Mouse (Mus musculus) liver, embryonic 14.5 days (tissue): ENCODE results near the gene Krtap10-4. TPM values are rescaled to one million over a fixed set of nuclear protein-coding genes. Genes with fewer than 3 reads are reported as not detected.

Source experiments
- ATAC-seq: fragments of 200-750 bp; cut with Nextera tagmentation; 2 replicates; pipeline ENCODE4 v1.8.0; 2017; ENCODE audit warnings: moderate number of reproducible peaks, mild to moderate bottlenecking, moderate library complexity; ENCODE audit not compliant: insufficient read depth
- DNase-seq, 3 experiments: peaks; one replicate each; pipeline ENCODE4 v3.0.0-alpha.2; 2012 to 2013; ENCODE audit warnings: low read depth in 3 of 3, low spot score in 3 of 3
- H3K27ac ChIP-seq: fragments of 300-500 bp; sonication (generic); 2 replicates; pipeline ENCODE4 v1.5.1; 2014; ENCODE audit warnings: moderate library complexity, mild to moderate bottlenecking, control low read depth, inconsistent platforms
- H3K27me3 ChIP-seq: fragments of 300-500 bp; sonication (generic); 2 replicates; pipeline ENCODE4 v1.6.1; 2014; ENCODE audit warnings: mild to moderate bottlenecking, low read length, moderate library complexity; ENCODE audit not compliant: control insufficient read depth, insufficient read depth
- H3K36me3 ChIP-seq: fragments of 300-500 bp; sonication (generic); replicated peaks from 2 replicates; pipeline ENCODE4 v1.6.1; 2014; ENCODE audit warnings: low read depth; ENCODE audit not compliant: control insufficient read depth, insufficient read depth
- H3K4me1 ChIP-seq, 2 experiments: fragments of 200-500 bp in 1 of 2; fragments of 300-500 bp in 1 of 2; sonication (generic) in 1 of 2; replicated peaks; 2 replicates each; pipeline ENCODE4 v1.6.1; 2012 to 2014; ENCODE audit warnings: antibody characterized with exemption in 1 of 2, inconsistent platforms in 1 of 2, low read length in 1 of 2; ENCODE audit not compliant: control insufficient read depth in 2 of 2, insufficient read depth in 2 of 2
- H3K4me2 ChIP-seq: fragments of 300-500 bp; sonication (generic); 2 replicates; pipeline ENCODE4 v1.6.1; 2014; ENCODE audit warnings: low read depth, mild to moderate bottlenecking, control low read depth, moderate library complexity
- H3K4me3 ChIP-seq, 2 experiments: fragments of 200-500 bp in 1 of 2; fragments of 300-500 bp in 1 of 2; sonication (generic) in 1 of 2; 2 replicates each; pipeline ENCODE4 v1.5.1; 2012 to 2014; ENCODE audit warnings: low read depth in 2 of 2, low read length in 2 of 2, mild to moderate bottlenecking in 2 of 2, control low read depth in 1 of 2, inconsistent platforms in 1 of 2, moderate library complexity in 1 of 2; ENCODE audit not compliant: insufficient read depth in 1 of 2
- H3K9ac ChIP-seq: fragments of 300-500 bp; sonication (generic); replicated peaks from 2 replicates; pipeline ENCODE4 v1.6.1; 2014; ENCODE audit warnings: mild to moderate bottlenecking, control low read depth, moderate library complexity
- H3K9me3 ChIP-seq: fragments of 300-500 bp; sonication (generic); 2 replicates; pipeline ENCODE4 v1.6.1; 2016; ENCODE audit warnings: low read length, mixed read lengths; ENCODE audit not compliant: control insufficient read depth
- CTCF ChIP-seq: IDR thresholded peaks from 2 replicates; pipeline ENCODE4 v1.5.1; 2016; ENCODE audit warnings: antibody characterized with exemption, low read depth, control low read depth
- EP300 ChIP-seq: IDR thresholded peaks from 2 replicates; pipeline ENCODE4 v1.6.1; 2016; ENCODE audit warnings: antibody characterized with exemption, low read depth
- WGBS: fragments of 180-500 bp; shearing (Covaris S2); extraction: QIAGEN DNeasy Blood & Tissue Kit; methylation state at CpG from one replicate; pipeline ENCODE4 v1.1.7; 2014; ENCODE audit not compliant: insufficient replicate concordance; 5-methylcytosine and 5-hydroxymethylcytosine counted together
- polyA plus RNA-seq, 2 experiments: library from polyadenylated mRNA; depleted of rRNA in 1 of 2; stranded (reverse) in 1 of 2; unstranded in 1 of 2; fragments of >200 nt; fragmentation: Nextera tagmentation in 1 of 2; extraction: Ambion mirVana in 1 of 2; gene quantifications; 2 replicates each; pipeline versions ENCODE4 v1.2.1 to v1.2.3; 2012 to 2014

Gene Krtap10-4
- polyA plus RNA-seq, 2 experiments = not detected

- 41% methylated on average over 7 of the region's 7 CpGs for WGBS
- H3K27me3 ChIP-seq = no peaks in the 10 kb centered on the region
- no peak within 1 kb of the TSS for H3K27ac ChIP-seq
- H3K4me2 ChIP-seq = no peak within 1 kb of the TSS
- H3K4me3 ChIP-seq = no peak within 1 kb of the TSS
- ATAC-seq = no peak
- TF ChIP-seq CTCF (no peak), EP300 (no peak)
- H3K9ac ChIP-seq = no peak within 1 kb of the TSS
- no peaks in the 10 kb centered on the region for H3K9me3 ChIP-seq
- H3K4me1 ChIP-seq = no peaks in the 10 kb centered on the region
- no peak for DNase-seq
- H3K36me3 ChIP-seq = no peaks in the 10 kb centered on the region
Measured at GRCm38 (mm10) chr10:77861675-77862074, 34.8 kb upstream of the Krtap10-4 start, which contains the start of gene Gm3285. Gene Gm3285 (plus strand): TSS chr10:77861975.

- no peaks in the 10 kb centered on the region for H3K4me1 ChIP-seq
- no peak within 1 kb of the TSS for H3K4me3 ChIP-seq
- WGBS = 50% methylated on average over 9 of the region's 9 CpGs
- H3K36me3 ChIP-seq = no peaks in the 10 kb centered on the region
- no peak for ATAC-seq
- no peak within 1 kb of the TSS for H3K4me2 ChIP-seq
- no peak within 1 kb of the TSS for H3K9ac ChIP-seq
- no peaks in the 10 kb centered on the region for H3K9me3 ChIP-seq
- TF ChIP-seq CTCF = no peak
- TF ChIP-seq EP300 = no peak
- H3K27ac ChIP-seq = no peak within 1 kb of the TSS
- DNase-seq = no peak
- H3K27me3 ChIP-seq = no peaks in the 10 kb centered on the region
Measured at GRCm38 (mm10) chr10:77852559-77852958, 25.7 kb upstream of the Krtap10-4 start, which contains the start of gene Gm10318. Gene Gm10318 (plus strand): TSS chr10:77852859.

GRCm38 (mm10) chr10:77847538-77847937 is 20.6 kb upstream of the Krtap10-4 start:
- Histone ChIP-seq H3K27ac (no peak overlapping the region), H3K9me3 (no peaks in the 10 kb centered on the region), H3K4me3 (no peak overlapping the region), H3K4me2 (no peak overlapping the region), H3K4me1 (no peaks in the 10 kb centered on the region), H3K9ac (no peak overlapping the region), H3K27me3 (no peaks in the 10 kb centered on the region), H3K36me3 (no peaks in the 10 kb centered on the region)
- ATAC-seq (no peak), DNase-seq (no peak)
- no peak for TF ChIP-seq EP300
- TF ChIP-seq CTCF = no peak
- 60% methylated on average over 2 of the region's 2 CpGs for WGBS

- no peak overlapping the region for H3K27ac ChIP-seq
- H3K4me3 ChIP-seq = no peak overlapping the region
- WGBS = 23% methylated on average over 2 of the region's 2 CpGs
- no peak overlapping the region for H3K4me2 ChIP-seq
- DNase-seq (no peak), ATAC-seq (no peak)
- TF ChIP-seq EP300 = no peak
- TF ChIP-seq CTCF = no peak
- no peaks in the 10 kb centered on the region for H3K27me3 ChIP-seq
- no peaks in the 10 kb centered on the region for H3K9me3 ChIP-seq
- H3K9ac ChIP-seq = no peak overlapping the region
- H3K36me3 ChIP-seq = no peaks in the 10 kb centered on the region
- no peaks in the 10 kb centered on the region for H3K4me1 ChIP-seq
Measured at GRCm38 (mm10) chr10:77846961-77847360, 20.1 kb upstream of the Krtap10-4 start.

- H3K4me2 ChIP-seq = no peak within 1 kb of the TSS
- no peaks in the 10 kb centered on the region for H3K36me3 ChIP-seq
- TF ChIP-seq CTCF = no peak
- TF ChIP-seq EP300 = no peak
- ATAC-seq (no peak), DNase-seq (no peak)
- H3K4me3 ChIP-seq = no peak within 1 kb of the TSS
- H3K27me3 ChIP-seq = no peaks in the 10 kb centered on the region
- no peak within 1 kb of the TSS for H3K9ac ChIP-seq
- no peak within 1 kb of the TSS for H3K27ac ChIP-seq
- H3K9me3 ChIP-seq = no peaks in the 10 kb centered on the region
- 48% methylated on average over 3 of the region's 3 CpGs for WGBS
- no peaks in the 10 kb centered on the region for H3K4me1 ChIP-seq
Measured at GRCm38 (mm10) chr10:77846503-77846902, 19.6 kb upstream of the Krtap10-4 start, which contains the start of gene Gm36176. Gene Gm36176 (plus strand): TSS chr10:77846803.
